Mouse (Mus musculus) C2C12 (cell line): ENCODE measurements at regions not wholly inside any gene's neighbourhood (a gene's known extent, or its start where the extent isn't known, plus 50 kb on each side); places are given as distances from the start of the nearest gene placed in this dataset.

Experiments
- H3K27me3 ChIP-seq: one replicate; pipeline ENCODE4 v1.6.1; 2011; ENCODE audit not compliant: control insufficient read depth, insufficient read depth, insufficient read length
- H3K36me3 ChIP-seq: one replicate; pipeline ENCODE4 v1.6.1; 2011; ENCODE audit not compliant: control insufficient read depth, insufficient read depth
- H3K4me3 ChIP-seq: one replicate; pipeline ENCODE4 v1.5.1; 2011; ENCODE audit warnings: mild to moderate bottlenecking, control low read depth; ENCODE audit not compliant: poor library complexity, insufficient read depth, severe bottlenecking
- H3K79me2 ChIP-seq: one replicate; pipeline ENCODE4 v1.6.1; 2011; ENCODE audit not compliant: control insufficient read depth, insufficient read depth
- H3K79me3 ChIP-seq: one replicate; pipeline ENCODE4 v1.6.1; 2011; ENCODE audit warnings: low read depth, control low read depth
- H3ac ChIP-seq: one replicate; pipeline ENCODE3; 2011; ENCODE audit warnings: low read depth; ENCODE audit not compliant: control insufficient read depth, insufficient read length
- CEBPB ChIP-seq: IDR thresholded peaks from one replicate; pipeline ENCODE4 v1.6.1; 2011; ENCODE audit warnings: low read depth, mild to moderate bottlenecking, control low read depth, moderate library complexity
- CTCF ChIP-seq: IDR thresholded peaks from one replicate; pipeline ENCODE4 v1.5.1; 2011; ENCODE audit not compliant: control insufficient read depth, insufficient read depth, insufficient read length
- FOSL1 ChIP-seq: IDR thresholded peaks from one replicate; pipeline ENCODE4 v1.8.0; 2011; ENCODE audit warnings: mild to moderate bottlenecking, low read length; ENCODE audit not compliant: poor library complexity, insufficient read depth, severe bottlenecking
- MAX ChIP-seq: IDR thresholded peaks from one replicate; pipeline ENCODE4 v1.6.1; 2011; ENCODE audit warnings: mild to moderate bottlenecking, control low read depth
- MYOD1 ChIP-seq: IDR thresholded peaks from one replicate; pipeline ENCODE4 v1.6.1; 2011; ENCODE audit warnings: low read depth; ENCODE audit not compliant: control insufficient read depth, insufficient read length
- MYOG ChIP-seq: IDR thresholded peaks from one replicate; pipeline ENCODE4 v1.6.1; 2011; ENCODE audit not compliant: control insufficient read depth, insufficient read length; ENCODE audit errors: extremely low read depth
- USF1 ChIP-seq: IDR thresholded peaks from one replicate; pipeline ENCODE4 v1.6.1; 2011; ENCODE audit warnings: low read depth, mild to moderate bottlenecking, control low read depth, moderate library complexity

- H3K27me3 ChIP-seq = no peaks in the 10 kb centered on the region
- no peak overlapping the region for H3K4me3 ChIP-seq
- no peaks in the 10 kb centered on the region for H3K79me2 ChIP-seq
- no peak for TF ChIP-seq MYOG
- TF ChIP-seq FOSL1 = no peak
- TF ChIP-seq MAX = no peak
- no peak for TF ChIP-seq USF1
- no peak for TF ChIP-seq CTCF
- no peak for TF ChIP-seq MYOD1
- no peaks in the 10 kb centered on the region for H3K36me3 ChIP-seq
- no peaks in the 10 kb centered on the region for H3K79me3 ChIP-seq
- H3ac ChIP-seq = no peak overlapping the region
These were observed 57.6 kb upstream of the C1qtnf7 start for GRCm38 (mm10) chr5:43457725-43458124.

- Histone ChIP-seq H3K4me3 (no peak overlapping the region), H3ac (no peak overlapping the region), H3K79me2 (no peaks in the 10 kb centered on the region), H3K36me3 (no peaks in the 10 kb centered on the region), H3K27me3 (no peaks in the 10 kb centered on the region), H3K79me3 (no peaks in the 10 kb centered on the region)
- TF ChIP-seq CTCF = no peak
- no peak for TF ChIP-seq MYOD1
- no peak for TF ChIP-seq MAX
- TF ChIP-seq USF1 = no peak
- TF ChIP-seq MYOG = no peak
- no peak for TF ChIP-seq FOSL1
- no peak for TF ChIP-seq CEBPB
These were observed 53.2 kb upstream of the C1qtnf7 start for GRCm38 (mm10) chr5:43461987-43462715.
